Mouse (Mus musculus): Measurements from ENCODE around the gene Zc3h7b.

GRCm38 (mm10) chr15:81761381-81761780 is 16.5 kb downstream of the Zc3h7b start:
- TF ChIP-seq CTCF (IDR thresholded peaks at IDR 0.05; ENCODE audit: low read depth) (no peak), EP300 (IDR thresholded peaks at IDR 0.05; ENCODE audit: low read depth) (no peak)
